Mouse (Mus musculus) MEL (cell line): ENCODE measurements around the gene Tango2. TPM values are rescaled to one million over a fixed set of nuclear protein-coding genes. Genes with fewer than 3 reads are reported as not detected.

Experiments used
- DNase-seq: peaks from one replicate; pipeline ENCODE4 v3.0.0; 2011; ENCODE audit warnings: low read depth, low spot score
- H3K27ac ChIP-seq: 2 replicates; pipeline ENCODE4 v1.5.1; 2012; ENCODE audit warnings: low read depth, mild to moderate bottlenecking, control low read depth, low read length, moderate library complexity; ENCODE audit not compliant: control insufficient read depth
- H3K27me3 ChIP-seq, 2 experiments: fragments of 150-350 bp in 1 of 2; sonication (generic) in 1 of 2; 2 replicates each; pipeline ENCODE4 v1.6.1; 2012; ENCODE audit warnings: low read length in 2 of 2, mild to moderate bottlenecking in 2 of 2, improper control_type of control experiment in 1 of 2, moderate library complexity in 1 of 2; ENCODE audit not compliant: insufficient read depth in 2 of 2, control insufficient read depth in 1 of 2
- H3K36me3 ChIP-seq, 2 experiments: 2 replicates each; pipeline ENCODE4 v1.6.1; 2012 to 2014; ENCODE audit warnings: low read length in 2 of 2, improper control_type of control experiment in 1 of 2, inconsistent platforms in 1 of 2, mild to moderate bottlenecking in 1 of 2; ENCODE audit not compliant: insufficient read depth in 2 of 2, control insufficient read depth in 1 of 2
- H3K4me1 ChIP-seq, 2 experiments: fragments of 150-350 bp in 1 of 2; sonication (generic) in 1 of 2; 2 replicates each; pipeline ENCODE4 v1.6.1; 2012; ENCODE audit warnings: low read length in 2 of 2, improper control_type of control experiment in 1 of 2, mild to moderate bottlenecking in 1 of 2; ENCODE audit not compliant: insufficient read depth in 2 of 2, control insufficient read depth in 1 of 2
- H3K4me3 ChIP-seq, 2 experiments: fragments of 150-350 bp in 1 of 2; sonication (generic) in 1 of 2; 2 replicates each; pipeline ENCODE4 v1.5.1; 2012; ENCODE audit warnings: low read depth in 2 of 2, low read length in 2 of 2, mild to moderate bottlenecking in 2 of 2, moderate library complexity in 2 of 2, control low read depth in 1 of 2, improper control_type of control experiment in 1 of 2; ENCODE audit not compliant: control insufficient read depth in 1 of 2, insufficient read depth in 1 of 2
- H3K79me2 ChIP-seq: 2 replicates; pipeline ENCODE4 v1.6.1; 2012; ENCODE audit warnings: mild to moderate bottlenecking, low read length, moderate library complexity; ENCODE audit not compliant: control insufficient read depth, poor library complexity, insufficient read depth
- H3K9ac ChIP-seq: 2 replicates; pipeline ENCODE4 v1.6.1; 2012; ENCODE audit warnings: low read depth, mild to moderate bottlenecking, control low read depth, low read length, moderate library complexity; ENCODE audit not compliant: control insufficient read depth, poor library complexity, severe bottlenecking
- H3K9me3 ChIP-seq: fragments of 150-350 bp; sonication (generic); replicated peaks from 2 replicates; pipeline ENCODE4 v1.6.1; 2012; ENCODE audit warnings: mild to moderate bottlenecking, low read length, improper control_type of control experiment, moderate library complexity; ENCODE audit not compliant: insufficient read depth
- CHD1 ChIP-seq: IDR thresholded peaks from 2 replicates; pipeline ENCODE4 v1.6.1; 2012; ENCODE audit warnings: low read depth, mild to moderate bottlenecking, inconsistent platforms, low read length, improper control_type of control experiment
- CHD2 ChIP-seq: IDR thresholded peaks from 2 replicates; pipeline ENCODE4 v1.6.1; 2011; ENCODE audit warnings: low read length, improper control_type of control experiment
- CTCF ChIP-seq, 3 experiments: IDR thresholded peaks in 2 of 3; conservative IDR thresholded peaks in 1 of 3; 2 replicates each; pipeline ENCODE4 v1.5.1; 2011 to 2012; ENCODE audit warnings: low read length in 3 of 3, low read depth in 2 of 3, mild to moderate bottlenecking in 2 of 3, improper control_type of control experiment in 1 of 3, inconsistent platforms in 1 of 3, mixed read lengths in 1 of 3, moderate library complexity in 1 of 3; ENCODE audit not compliant: control insufficient read depth in 1 of 3, insufficient read depth in 1 of 3, poor library complexity in 1 of 3, severe bottlenecking in 1 of 3
- E2F4 ChIP-seq: IDR thresholded peaks from 2 replicates; pipeline ENCODE4 v1.6.1; 2011; ENCODE audit warnings: low read depth, low read length, improper control_type of control experiment, borderline replicate concordance
- ELF1 ChIP-seq: IDR thresholded peaks from 2 replicates; pipeline ENCODE4 v1.6.1; 2014; ENCODE audit warnings: low read depth, mild to moderate bottlenecking, inconsistent platforms, low read length, improper control_type of control experiment, moderate library complexity
- EP300 ChIP-seq, 2 experiments: IDR thresholded peaks; 2 replicates each; pipeline ENCODE4 v1.6.1; 2011; ENCODE audit warnings: improper control_type of control experiment in 2 of 2, low read length in 2 of 2, low read depth in 1 of 2, mild to moderate bottlenecking in 1 of 2
- ETS1 ChIP-seq: IDR thresholded peaks from 2 replicates; pipeline ENCODE4 v1.6.1; 2012; ENCODE audit warnings: low read depth, mild to moderate bottlenecking, inconsistent platforms, low read length, improper control_type of control experiment, moderate library complexity
- GATA1 ChIP-seq: IDR thresholded peaks from 2 replicates; pipeline ENCODE4 v1.6.1; 2011; ENCODE audit warnings: low read depth, low read length, improper control_type of control experiment
- JUND ChIP-seq: IDR thresholded peaks from 2 replicates; pipeline ENCODE4 v1.6.1; 2011; ENCODE audit warnings: low read depth, mild to moderate bottlenecking, improper control_type of control experiment, low read length
- KAT2A ChIP-seq: conservative IDR thresholded peaks from 2 replicates; pipeline ENCODE4 v1.6.1; 2012; ENCODE audit warnings: low read depth, low read length, improper control_type of control experiment, inconsistent platforms
- MAFK ChIP-seq: IDR thresholded peaks from 2 replicates; pipeline ENCODE4 v1.6.1; 2011; ENCODE audit warnings: low read depth, mild to moderate bottlenecking, low read length, improper control_type of control experiment, borderline replicate concordance
- MAZ ChIP-seq: IDR thresholded peaks from 2 replicates; pipeline ENCODE4 v1.6.1; 2012; ENCODE audit warnings: low read depth, mild to moderate bottlenecking, inconsistent platforms, low read length, improper control_type of control experiment
- MEF2A ChIP-seq: IDR thresholded peaks from 2 replicates; pipeline ENCODE4 v1.6.1; 2014; ENCODE audit warnings: low read depth, mild to moderate bottlenecking, inconsistent platforms, low read length, improper control_type of control experiment; ENCODE audit not compliant: poor library complexity, insufficient replicate concordance, severe bottlenecking; ENCODE audit errors: extremely low read depth
- MXI1 ChIP-seq: IDR thresholded peaks from 2 replicates; pipeline ENCODE4 v1.6.1; 2011; ENCODE audit warnings: mild to moderate bottlenecking, low read depth, low read length, improper control_type of control experiment
- MYC ChIP-seq: IDR thresholded peaks from 2 replicates; pipeline ENCODE4 v1.6.1; 2011; ENCODE audit warnings: low read depth, mild to moderate bottlenecking, low read length, improper control_type of control experiment, moderate library complexity
- NRF1 ChIP-seq: IDR thresholded peaks from 2 replicates; pipeline ENCODE4 v1.6.1; 2014; ENCODE audit warnings: low read depth, mild to moderate bottlenecking, inconsistent platforms, low read length, improper control_type of control experiment, moderate library complexity; ENCODE audit not compliant: poor library complexity, insufficient read depth, severe bottlenecking
- POLR2A ChIP-seq, 2 experiments: IDR thresholded peaks; 2 replicates each; pipeline ENCODE4 v1.6.1; 2011 to 2012; ENCODE audit warnings: low read length in 2 of 2, mild to moderate bottlenecking in 2 of 2, control low read depth in 1 of 2, improper control_type of control experiment in 1 of 2, low read depth in 1 of 2, moderate library complexity in 1 of 2; ENCODE audit not compliant: control insufficient read depth in 1 of 2, insufficient read depth in 1 of 2, poor library complexity in 1 of 2
- POLR2AphosphoS2 ChIP-seq: IDR thresholded peaks from 2 replicates; pipeline ENCODE4 v1.6.1; 2011; ENCODE audit warnings: low read length, improper control_type of control experiment
- SIN3A ChIP-seq: IDR thresholded peaks from 2 replicates; pipeline ENCODE4 v1.6.1; 2012; ENCODE audit warnings: low read length, improper control_type of control experiment, inconsistent platforms
- TBP ChIP-seq: IDR thresholded peaks from 2 replicates; pipeline ENCODE4 v1.8.0; 2011; ENCODE audit warnings: low read depth, low read length, improper control_type of control experiment
- UBTF ChIP-seq: IDR thresholded peaks from 2 replicates; pipeline ENCODE4 v1.6.1; 2012; ENCODE audit warnings: low read depth, mild to moderate bottlenecking, inconsistent platforms, low read length, improper control_type of control experiment, moderate library complexity, borderline replicate concordance; ENCODE audit not compliant: insufficient read depth
- ZC3H11A ChIP-seq: IDR thresholded peaks from 2 replicates; pipeline ENCODE4 v1.6.1; 2012; ENCODE audit warnings: low read depth, mild to moderate bottlenecking, inconsistent platforms, low read length, improper control_type of control experiment
- ZKSCAN1 ChIP-seq: IDR thresholded peaks from 2 replicates; pipeline ENCODE4 v1.6.1; 2012; ENCODE audit warnings: low read depth, mild to moderate bottlenecking, inconsistent platforms, low read length, improper control_type of control experiment, moderate library complexity
- ZMIZ1 ChIP-seq: IDR thresholded peaks from 2 replicates; pipeline ENCODE4 v1.6.1; 2012; ENCODE audit warnings: low read depth, mild to moderate bottlenecking, inconsistent platforms, low read length, improper control_type of control experiment, moderate library complexity
- ZNF384 ChIP-seq: IDR thresholded peaks from 2 replicates; pipeline ENCODE4 v1.6.1; 2012; ENCODE audit warnings: low read depth, mild to moderate bottlenecking, inconsistent platforms, low read length, improper control_type of control experiment
- polyA plus RNA-seq, 2 experiments: library from polyadenylated mRNA; stranded (reverse) in 1 of 2; unstranded in 1 of 2; fragments of >175 nt in 1 of 2; fragments of >200 nt in 1 of 2; gene quantifications; 2 replicates each; pipeline versions ENCODE4 v1.2.1 to v1.2.4; 2012; ENCODE audit warnings: low replicate concordance in 2 of 2, low read depth in 1 of 2; ENCODE audit not compliant: insufficient read length in 2 of 2, insufficient read depth in 1 of 2, missing spikeins in 1 of 2
- total RNA-seq: library from RNA; depleted of rRNA; stranded (reverse); fragments of 300-350 nt; gene quantifications from 2 replicates; pipeline ENCODE4 v1.2.3, GENCODE M21; 2012

Gene Tango2
- total and polyA plus RNA-seq, 3 experiments: 55.9 to 98.3 TPM; not detected in 1

GRCm38 (mm10) chr16:18339866-18340265, 8.0 kb downstream of the Tango2 start:
- Histone ChIP-seq H3K9me3 (no peaks in the 10 kb centered on the region), H3K4me3 (no peak overlapping the region), H3K79me2 (peaks cover 17% of the 10 kb centered on the region), H3K4me1 (peaks cover 9 to 15% of the 10 kb centered on the region in 2 experiments), H3K27ac (no peak overlapping the region), H3K9ac (no peak overlapping the region), H3K36me3 (peaks cover 2 to 23% of the 10 kb centered on the region in 2 experiments; a peak in 3 of 4 replicates), H3K27me3 (no peaks in the 10 kb centered on the region)
- TF ChIP-seq MYC: no peak
- TF ChIP-seq ZNF384: no peak
- TF ChIP-seq ETS1: no peak
- no peak for TF ChIP-seq KAT2A
- TF ChIP-seq E2F4: no peak
- TF ChIP-seq EP300 (IDR thresholded peaks at IDR 0.05; ENCODE audit: low read depth in 1 of 2, low read length in 2 of 2): no peak
- no peak for TF ChIP-seq ELF1
- TF ChIP-seq MAFK: no peak
- TF ChIP-seq POLR2AphosphoS2: no peak
- no peak for TF ChIP-seq ZC3H11A
- no peak for TF ChIP-seq JUND
- no peak for DNase-seq

- Histone ChIP-seq H3K4me1 (peaks cover 7 to 20% of the 10 kb centered on the region in 2 experiments), H3K4me3 (no peak overlapping the region), H3K27ac (no peak overlapping the region)
- no peak for TF ChIP-seq UBTF
- no peak for TF ChIP-seq GATA1
- no peak for TF ChIP-seq TBP
- no peak for TF ChIP-seq NRF1
- no peak for TF ChIP-seq CHD1
- TF ChIP-seq SIN3A: no peak
- TF ChIP-seq POLR2AphosphoS2: no peak
- no peak for TF ChIP-seq MEF2A
- TF ChIP-seq ZMIZ1: no peak
- no peak for TF ChIP-seq MXI1
- TF ChIP-seq CHD2: no peak
- no peak for TF ChIP-seq ELF1
- no peak for TF ChIP-seq ZNF384
- TF ChIP-seq CTCF (IDR thresholded peaks at IDR 0.05 in 2 of 3, conservative IDR thresholded peaks at IDR 0.05 in 1 of 3; ENCODE audit: control insufficient read depth in 1 of 3, insufficient read depth in 1 of 3, low read depth in 2 of 3, low read length in 3 of 3, poor library complexity in 1 of 3, severe bottlenecking in 1 of 3): no peak
- no peak for TF ChIP-seq MAZ
- no peak for TF ChIP-seq ZC3H11A
- TF ChIP-seq ZKSCAN1: no peak
- TF ChIP-seq EP300 (IDR thresholded peaks at IDR 0.05; ENCODE audit: low read depth in 1 of 2, low read length in 2 of 2): no peak
- no peak for TF ChIP-seq POLR2A (IDR thresholded peaks at IDR 0.05; ENCODE audit: control insufficient read depth in 1 of 2, insufficient read depth in 1 of 2, low read depth in 1 of 2, low read length in 2 of 2, poor library complexity in 1 of 2)
- TF ChIP-seq, all 39 proteins: peak for 0
- Histone ChIP-seq H3K36me3 (peaks cover 9 to 25% of the 10 kb centered on the region in 2 experiments), H3K27me3 (no peaks in the 10 kb centered on the region), H3K9ac (no peak overlapping the region), H3K79me2 (peaks cover 9% of the 10 kb centered on the region; the same call in 1 of the 2 replicates), H3K9me3 (no peaks in the 10 kb centered on the region)
- DNase-seq: no peak
Measured at GRCm38 (mm10) chr16:18337261-18337660, 10.6 kb downstream of the Tango2 start.
